Mouse (Mus musculus) forebrain, embryonic 11.5 days (tissue): Measurements from ENCODE around the gene 4921504E06Rik. TPM values are rescaled to one million over a fixed set of nuclear protein-coding genes. Genes with fewer than 3 reads are reported as not detected.

Experiments
- ATAC-seq: fragments of 200-750 bp; cut with Nextera tagmentation; replicated peaks from 2 replicates; pipeline ENCODE4 v1.8.0; 2017; ENCODE audit warnings: moderate TSS enrichment; ENCODE audit not compliant: low FRiP score
- DNase-seq: peaks from one replicate; pipeline ENCODE4 v3.0.0-alpha.2; 2017; ENCODE audit warnings: low spot score
- H3K27ac ChIP-seq: fragments of 300-500 bp; sonication (generic); 2 replicates; pipeline ENCODE4 v1.5.1; 2014; ENCODE audit warnings: low read depth, low read length
- H3K27me3 ChIP-seq: fragments of 300-500 bp; sonication (generic); 2 replicates; pipeline ENCODE4 v1.6.1; 2014; ENCODE audit warnings: mild to moderate bottlenecking, low read length, mixed read lengths; ENCODE audit not compliant: control insufficient read depth, insufficient read depth
- H3K36me3 ChIP-seq: fragments of 300-500 bp; sonication (generic); 2 replicates; pipeline ENCODE4 v1.6.1; 2014; ENCODE audit warnings: mild to moderate bottlenecking, low read length, moderate library complexity, mixed read lengths; ENCODE audit not compliant: control insufficient read depth, insufficient read depth
- H3K4me1 ChIP-seq: fragments of 300-500 bp; sonication (generic); replicated peaks from 2 replicates; pipeline ENCODE4 v1.6.1; 2014; ENCODE audit warnings: low read length, mixed read lengths; ENCODE audit not compliant: control insufficient read depth, insufficient read depth
- H3K4me2 ChIP-seq: fragments of 300-500 bp; sonication (generic); 2 replicates; pipeline ENCODE4 v1.6.1; 2014; ENCODE audit warnings: low read depth, mild to moderate bottlenecking, low read length, moderate library complexity, mixed read lengths; ENCODE audit not compliant: severe bottlenecking
- H3K4me3 ChIP-seq: fragments of 300-500 bp; sonication (generic); 2 replicates; pipeline ENCODE4 v1.5.1; 2014; ENCODE audit warnings: low read depth, low read length
- H3K9ac ChIP-seq: fragments of 300-500 bp; sonication (generic); 2 replicates; pipeline ENCODE4 v1.6.1; 2014; ENCODE audit warnings: low read length
- H3K9me3 ChIP-seq: fragments of 300-500 bp; sonication (generic); 2 replicates; pipeline ENCODE4 v1.6.1; 2016; ENCODE audit warnings: low read length, mixed read lengths; ENCODE audit not compliant: control insufficient read depth
- WGBS: fragments of 180-500 bp; shearing (Covaris S2); extraction: QIAGEN DNeasy Blood & Tissue Kit; methylation state at CpG from one replicate; pipeline ENCODE4 v1.1.7; 2014; 5-methylcytosine and 5-hydroxymethylcytosine counted together
- polyA plus RNA-seq: library from polyadenylated mRNA; unstranded; fragments of >200 nt; fragmentation: Nextera tagmentation; extraction: Ambion mirVana; gene quantifications from 2 replicates; pipeline ENCODE4 v1.2.1, GENCODE M21; 2014

4921504E06Rik gene
- polyA plus RNA-seq, 1 experiment from 2014 or later, result not detected

DNA sequence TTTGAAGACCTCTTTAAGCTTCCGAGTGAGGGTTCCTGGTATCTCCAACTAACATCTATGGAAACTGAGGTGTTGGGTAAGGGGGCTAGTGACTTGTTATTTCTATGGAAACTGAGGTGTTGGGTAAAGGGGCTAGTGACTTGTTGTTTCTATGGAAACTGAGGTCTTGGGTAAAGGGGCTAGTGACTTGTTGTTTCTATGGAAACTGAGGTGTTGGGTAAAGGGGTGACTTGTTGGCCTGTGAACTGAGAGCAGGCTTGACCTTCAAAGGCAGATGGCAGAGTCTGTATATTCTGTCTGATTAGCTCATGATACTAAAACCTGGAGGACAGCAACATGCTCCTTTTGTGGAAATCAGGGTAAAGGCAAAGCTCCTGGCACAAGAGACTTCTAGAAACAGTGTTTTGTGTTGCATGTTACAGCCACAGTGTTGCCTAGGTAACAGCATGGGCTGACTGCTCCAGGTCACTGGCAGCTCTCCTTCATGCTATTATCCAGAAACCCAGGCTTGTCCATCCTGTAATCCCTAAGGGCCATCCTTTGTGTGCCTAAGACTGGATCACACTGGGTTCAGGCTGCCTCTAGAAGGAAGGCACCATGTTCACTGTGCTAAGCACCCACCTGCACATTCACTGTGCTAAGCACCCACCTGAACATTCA lies 133.9 kb downstream of the 4921504E06Rik start:
- H3K4me1 ChIP-seq, result no peaks in the 10 kb centered on the region
- H3K4me3 ChIP-seq, result no peak overlapping the region
- H3K9ac ChIP-seq, result no peak overlapping the region; the same call in 1 of the 2 replicates
- DNase-seq (no peak), ATAC-seq (no peak)
- H3K27me3 ChIP-seq, result no peaks in the 10 kb centered on the region
- 88% methylated on average over 1 of the region's 1 CpGs for WGBS
- H3K9me3 ChIP-seq, result no peaks in the 10 kb centered on the region
- no peak overlapping the region for H3K4me2 ChIP-seq
- H3K36me3 ChIP-seq, result no peaks in the 10 kb centered on the region
- H3K27ac ChIP-seq, result no peak overlapping the region

DNA sequence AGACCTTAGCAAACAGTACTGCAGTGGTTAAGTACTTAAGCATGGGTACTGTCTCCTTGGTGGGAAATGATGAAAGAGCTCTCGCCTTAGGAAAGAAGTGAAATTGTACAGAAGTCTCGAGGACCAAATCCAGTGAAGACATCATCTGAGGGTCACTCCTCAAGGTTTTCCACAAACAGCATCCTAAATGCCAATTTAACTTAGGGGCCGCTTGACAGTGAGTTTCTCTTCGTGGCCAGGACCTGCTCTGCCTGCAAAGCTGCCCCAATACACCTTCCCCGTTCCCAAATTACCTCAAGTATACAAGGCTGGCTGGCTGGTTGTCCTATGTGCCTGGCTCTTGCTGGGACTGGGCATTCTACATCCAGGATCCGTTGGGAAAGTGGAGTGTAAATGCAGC lies 137.6 kb downstream of the 4921504E06Rik start:
- ATAC-seq (no peak), DNase-seq (no peak)
- Histone ChIP-seq H3K4me2 (no peak overlapping the region), H3K27me3 (no peaks in the 10 kb centered on the region), H3K4me1 (no peaks in the 10 kb centered on the region), H3K4me3 (no peak overlapping the region), H3K36me3 (no peaks in the 10 kb centered on the region), H3K9ac (no peak overlapping the region), H3K9me3 (no peaks in the 10 kb centered on the region), H3K27ac (no peak overlapping the region)
- WGBS, result 76% methylated on average over 6 of the region's 6 CpGs

DNA sequence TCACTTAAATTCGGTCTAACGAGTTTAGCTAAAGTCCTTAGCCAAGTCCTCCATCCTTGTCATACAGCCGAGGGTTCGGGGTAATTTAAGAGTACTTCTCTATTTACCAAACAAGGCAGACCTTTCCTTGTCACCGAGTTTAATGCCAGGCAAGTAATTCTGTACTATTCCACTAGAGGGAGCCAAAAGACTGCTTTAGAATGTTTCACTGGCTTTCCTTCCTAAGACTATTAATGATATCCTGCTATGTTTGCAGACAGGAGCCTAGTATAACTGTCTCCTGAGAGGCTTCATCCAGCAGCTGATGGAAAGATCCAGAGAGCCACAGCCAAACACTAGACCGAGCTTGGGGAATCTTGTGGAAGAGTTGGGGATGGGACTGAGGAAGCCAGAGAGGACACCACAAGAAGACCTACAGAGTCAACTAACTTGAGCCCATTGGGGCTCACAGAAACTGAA lies 138.6 kb downstream of the 4921504E06Rik start:
- no peaks in the 10 kb centered on the region for H3K4me1 ChIP-seq
- ATAC-seq (peak; percentile 37), DNase-seq (no peak)
- peak overlapping the region; percentile 21 for H3K4me3 ChIP-seq
- WGBS, result 3% methylated on average over 6 of the region's 6 CpGs
- H3K27me3 ChIP-seq, result no peaks in the 10 kb centered on the region
- 0 out of 2 replicates have a peak overlapping the region, but pooled peaks have one; percentile 27 for H3K9ac ChIP-seq
- H3K27ac ChIP-seq, result no peak overlapping the region
- no peaks in the 10 kb centered on the region for H3K9me3 ChIP-seq
- H3K36me3 ChIP-seq, result no peaks in the 10 kb centered on the region
- H3K4me2 ChIP-seq, result peak overlapping the region; percentile 47; the same call in 1 of the 2 replicates

DNA sequence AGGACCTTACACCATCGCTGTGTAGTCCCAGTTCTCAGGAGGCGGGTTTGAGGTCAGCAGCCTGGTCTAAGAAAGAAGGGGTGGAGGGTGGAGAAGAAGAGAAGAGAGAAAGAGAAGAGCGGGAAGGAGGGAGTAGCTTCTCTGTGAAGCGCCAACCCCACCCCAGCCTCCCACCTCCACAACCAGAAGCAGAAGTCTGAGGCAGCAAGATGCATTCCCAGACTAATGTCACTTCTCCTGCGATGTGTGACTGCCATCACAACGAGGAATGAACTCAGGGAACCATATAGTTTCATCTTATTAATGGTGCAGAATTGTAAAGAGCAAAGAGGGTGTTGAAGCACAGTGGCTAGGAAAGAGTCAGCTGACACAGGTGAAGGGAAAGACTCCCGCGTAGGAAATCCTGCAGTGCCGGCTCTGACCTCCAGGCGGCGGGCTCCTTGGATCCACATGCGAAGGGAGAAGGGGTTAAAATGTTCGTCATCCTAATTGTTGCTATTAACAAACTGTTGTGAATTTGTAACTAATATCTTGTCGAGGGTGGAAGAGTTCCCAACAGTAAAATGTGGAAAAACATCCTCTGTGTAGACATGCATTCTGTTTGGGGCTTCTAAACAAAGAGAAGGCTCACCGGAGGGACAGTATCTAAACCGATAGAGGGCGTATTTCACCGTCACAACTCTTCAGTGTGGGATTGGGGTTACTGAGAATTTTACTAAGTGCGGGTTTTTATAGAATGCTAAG lies 139.3 kb downstream of the 4921504E06Rik start:
- Histone ChIP-seq H3K9ac (0 out of 2 replicates have a peak overlapping the region, but pooled peaks have one; percentile 27), H3K4me1 (no peaks in the 10 kb centered on the region), H3K4me2 (peak overlapping the region; percentile 47; the same call in 1 of the 2 replicates), H3K36me3 (no peaks in the 10 kb centered on the region), H3K27me3 (no peaks in the 10 kb centered on the region), H3K4me3 (peak overlapping the region; percentile 21), H3K27ac (no peak overlapping the region), H3K9me3 (no peaks in the 10 kb centered on the region)
- DNase-seq, result peak; percentile 85
- peak; percentile 82 for ATAC-seq
- 21% methylated on average over 19 of the region's 19 CpGs for WGBS

Other genes starting within 250 kb of the 4921504E06Rik start
- 10.3 and 12.1 TPM in 2 replicates for gene Msrb2, start 182.5 kb downstream of the 4921504E06Rik start, polyA plus RNA-seq
- gene Ptf1a, start 108.3 kb downstream of the 4921504E06Rik start, polyA plus RNA-seq, result 0.17 TPM in 1 of 2 replicates, not detected in the other
- gene Otud1, start 103.8 kb upstream of the 4921504E06Rik start, polyA plus RNA-seq, result 0.80 and 1.00 TPM in 2 replicates